Mouse (Mus musculus) left cerebral cortex, postnatal 25 days (tissue): ENCODE data around the gene Lima1. TPM values are rescaled to one million over a fixed set of nuclear protein-coding genes. Genes with fewer than 3 reads are reported as not detected.

Source experiments
- DNase-seq, 2 experiments: peaks; one replicate each; pipeline ENCODE4 v3.0.0; 2022; ENCODE audit warnings: low spot score in 2 of 2, mixed read lengths in 1 of 2
- intact Hi-C: fragments of 180-260 bp; cut with DNase I; formaldehyde crosslinking; loops from one replicate; pipeline ENCODE4 v1.15.1; 2025
- total RNA-seq, 2 experiments: library from RNA; stranded (reverse); gene quantifications; 2 replicates each; pipeline ENCODE4 v1.2.3; 2021

The Lima1 gene
- total RNA-seq, 2 experiments from 2014 or later, result 9.1 to 9.3 TPM

- DNase-seq, result no peak
- intact Hi-C loops, result no loop called here
Observed at GRCm38 (mm10) chr15:99874612-99875333, 483 bp downstream of the Lima1 start.

- no peak for DNase-seq
- intact Hi-C loops, result no loop called here
Observed at GRCm38 (mm10) chr15:99872543-99872942, 2.7 kb downstream of the Lima1 start.

- intact Hi-C loops, result no loop called here
Observed at GRCm38 (mm10) chr15:99867654-99868053, 7.6 kb downstream of the Lima1 start.

GRCm38 (mm10) chr15:99866450-99867221 is 8.6 kb downstream of the Lima1 start:
- intact Hi-C loops, result no loop called here
- no peak for DNase-seq

More at GRCm38 (mm10) chr15:99867654-99868053, 7.6 kb downstream of the Lima1 start:
- peak in 1 of 2 experiments; percentile 2 for DNase-seq

- intact Hi-C loops, result no loop called here
- DNase-seq, result peak in 1 of 2 experiments; percentile 11
Observed at GRCm38 (mm10) chr15:99865942-99866341, 9.3 kb downstream of the Lima1 start.

GRCm38 (mm10) chr15:99865494-99865941 is 9.7 kb downstream of the Lima1 start:
- intact Hi-C loops, result no loop called here
- DNase-seq, result no peak

- no peak for DNase-seq
Observed at GRCm38 (mm10) chr15:99865046-99865445, 10.2 kb downstream of the Lima1 start.

GRCm38 (mm10) chr15:99863786-99864185 is 11.5 kb downstream of the Lima1 start:
- DNase-seq, result no peak
- intact Hi-C loops, result no loop called here

More at GRCm38 (mm10) chr15:99865046-99865445, 10.2 kb downstream of the Lima1 start:
- intact Hi-C loops, result no loop called here

- no peak for DNase-seq
- intact Hi-C loops, result no loop called here
Observed at GRCm38 (mm10) chr15:99863358-99863757, 11.9 kb downstream of the Lima1 start.

GRCm38 (mm10) chr15:99862473-99862872 is 12.8 kb downstream of the Lima1 start:
- intact Hi-C loops, result no loop called here
- DNase-seq, result no peak

- intact Hi-C loops, result no loop called here
Observed at GRCm38 (mm10) chr15:99861955-99862354, 13.3 kb downstream of the Lima1 start.

GRCm38 (mm10) chr15:99861536-99861935 is 13.7 kb downstream of the Lima1 start:
- DNase-seq, result no peak
- intact Hi-C loops, result no loop called here

More at GRCm38 (mm10) chr15:99861955-99862354, 13.3 kb downstream of the Lima1 start:
- no peak for DNase-seq

GRCm38 (mm10) chr15:99859644-99860392 is 15.4 kb downstream of the Lima1 start:
- no peak for DNase-seq
- intact Hi-C loops, result no loop called here

GRCm38 (mm10) chr15:99857479-99857878 is 17.8 kb downstream of the Lima1 start:
- intact Hi-C loops, result no loop called here
- no peak for DNase-seq

- intact Hi-C loops, result no loop called here
- no peak for DNase-seq
Observed at GRCm38 (mm10) chr15:99855119-99855518, 20.1 kb downstream of the Lima1 start.

GRCm38 (mm10) chr15:99852606-99853237 is 22.5 kb downstream of the Lima1 start:
- intact Hi-C loops, result no loop called here
- DNase-seq, result no peak

GRCm38 (mm10) chr15:99850265-99850664 is 25.0 kb downstream of the Lima1 start:
- intact Hi-C loops, result no loop called here
- DNase-seq, result no peak

GRCm38 (mm10) chr15:99847937-99848336 is 27.3 kb downstream of the Lima1 start:
- intact Hi-C loops, result no loop called here
- DNase-seq, result no peak

GRCm38 (mm10) chr15:99847207-99847881 is 27.9 kb downstream of the Lima1 start:
- intact Hi-C loops, result no loop called here
- peak in 1 of 2 experiments; percentile 7 for DNase-seq
